Mouse (Mus musculus): ENCODE results near the gene Trim63. TPM values are rescaled to one million over a fixed set of nuclear protein-coding genes. Genes with fewer than 3 reads are reported as not detected.

Trim63 gene
- polyA plus RNA-seq, 1 experiment from 2014 or later = 0.33 TPM

GRCm38 (mm10) chr4:134286226-134287167, 28.4 kb upstream of the Trim63 start:
- DNase-seq (ENCODE audit: low spot score) = no peak

DNA sequence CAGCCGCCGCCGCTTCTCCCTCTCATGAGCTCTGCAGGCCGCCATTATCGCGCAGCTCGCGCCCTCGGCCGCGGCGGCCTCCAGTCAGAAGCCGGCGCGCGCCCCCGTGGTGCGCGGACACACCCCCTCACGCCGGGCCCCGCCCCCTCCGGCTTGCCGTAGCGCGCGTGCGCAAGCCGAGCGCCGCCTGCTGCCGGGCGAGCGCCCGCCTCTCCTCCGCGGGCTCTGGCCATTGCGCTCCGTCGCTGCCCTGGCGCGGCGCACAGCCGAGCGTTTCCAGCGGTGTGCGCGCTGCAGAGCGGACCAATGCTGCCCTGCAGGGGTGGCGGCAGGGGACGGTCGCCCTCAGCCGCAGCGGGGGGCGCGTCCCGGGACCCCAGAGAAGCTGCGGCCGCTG, 27.8 kb upstream of the Trim63 start:
- H3K36me3 ChIP-seq (ENCODE audit: control insufficient read depth, insufficient read depth, low read length) = peaks cover 6% of the 10 kb centered on the region; the same call in 1 of the 2 replicates
- peak overlapping the region; percentile 99 for H3K9ac ChIP-seq (ENCODE audit: low read depth, low read length)
- H3K4me2 ChIP-seq = peak overlapping the region; percentile 93
- H3K4me1 ChIP-seq (replicated peaks; ENCODE audit: control insufficient read depth, insufficient read depth, low read length) = peaks cover 32% of the 10 kb centered on the region
- no peaks in the 10 kb centered on the region for H3K27me3 ChIP-seq (replicated peaks; ENCODE audit: control insufficient read depth, insufficient read depth, low read length)
- under 1% methylated on average over 52 of the region's 59 CpGs for WGBS
- no peaks in the 10 kb centered on the region for H3K9me3 ChIP-seq (ENCODE audit: control insufficient read depth, low read length)
- peak overlapping the region; percentile 100 for H3K27ac ChIP-seq (ENCODE audit: low read depth, low read length)
- peak overlapping the region; percentile 98 for H3K4me3 ChIP-seq (ENCODE audit: low read depth, low read length)
- ATAC-seq (replicated peaks; ENCODE audit: low FRiP score) (peak; percentile 88), DNase-seq (ENCODE audit: low spot score) (peak; percentile 99)

More at GRCm38 (mm10) chr4:134286226-134287167, 28.4 kb upstream of the Trim63 start:
- H3K9ac ChIP-seq (ENCODE audit: low read depth, low read length) = peak overlapping the region; percentile 99
- H3K27me3 ChIP-seq (replicated peaks; ENCODE audit: control insufficient read depth, insufficient read depth, low read length) = no peaks in the 10 kb centered on the region
- no peaks in the 10 kb centered on the region for H3K9me3 ChIP-seq (ENCODE audit: control insufficient read depth, low read length)
- H3K4me1 ChIP-seq (replicated peaks; ENCODE audit: control insufficient read depth, insufficient read depth, low read length) = peaks cover 32% of the 10 kb centered on the region
- ATAC-seq (replicated peaks; ENCODE audit: low FRiP score) = peak; percentile 13
- 2% methylated on average over 59 of the region's 59 CpGs for WGBS
- H3K36me3 ChIP-seq (ENCODE audit: control insufficient read depth, insufficient read depth, low read length) = peaks cover 12% of the 10 kb centered on the region; the same call in 1 of the 2 replicates
- H3K27ac ChIP-seq (ENCODE audit: low read depth, low read length) = peak overlapping the region; percentile 100
- H3K4me2 ChIP-seq = peak overlapping the region; percentile 92
- peak overlapping the region; percentile 98 for H3K4me3 ChIP-seq (ENCODE audit: low read depth, low read length)

- peak within 1 kb of the TSS; percentile 93 for H3K4me2 ChIP-seq
- peak within 1 kb of the TSS; percentile 100 for H3K27ac ChIP-seq (ENCODE audit: low read depth, low read length)
- DNase-seq (ENCODE audit: low spot score) = peak; percentile 84
- H3K9ac ChIP-seq (ENCODE audit: low read depth, low read length) = peak within 1 kb of the TSS; percentile 99
- H3K36me3 ChIP-seq (ENCODE audit: control insufficient read depth, insufficient read depth, low read length) = peaks cover 5% of the 10 kb centered on the region; the same call in 1 of the 2 replicates
- no peaks in the 10 kb centered on the region for H3K27me3 ChIP-seq (replicated peaks; ENCODE audit: control insufficient read depth, insufficient read depth, low read length)
- no peaks in the 10 kb centered on the region for H3K9me3 ChIP-seq (ENCODE audit: control insufficient read depth, low read length)
- H3K4me3 ChIP-seq (ENCODE audit: low read depth, low read length) = peak within 1 kb of the TSS; percentile 98
- WGBS = under 1% methylated on average over 41 of the region's 43 CpGs
- peak; percentile 77 for ATAC-seq (replicated peaks; ENCODE audit: low FRiP score)
- peaks cover 32% of the 10 kb centered on the region for H3K4me1 ChIP-seq (replicated peaks; ENCODE audit: control insufficient read depth, insufficient read depth, low read length)
These were observed 27.3 kb upstream of the Trim63 start, which contains the start of gene Pdik1l for GRCm38 (mm10) chr4:134287575-134288025. Gene Pdik1l (minus strand): TSS chr4:134287895.

GRCm38 (mm10) chr4:134288397-134289256, 26.3 kb upstream of the Trim63 start:
- 33% methylated on average over 11 of the region's 11 CpGs for WGBS
- ATAC-seq (replicated peaks; ENCODE audit: low FRiP score) = no peak

GRCm38 (mm10) chr4:134292067-134292466, 22.9 kb upstream of the Trim63 start:
- no peak overlapping the region for H3K9ac ChIP-seq (ENCODE audit: low read depth, low read length)
- WGBS = 27% methylated on average over 7 of the region's 7 CpGs
- DNase-seq (ENCODE audit: low spot score) (peak; percentile 83), ATAC-seq (replicated peaks; ENCODE audit: low FRiP score) (no peak)
- H3K36me3 ChIP-seq (ENCODE audit: control insufficient read depth, insufficient read depth, low read length) = no peaks in the 10 kb centered on the region
- H3K4me3 ChIP-seq (ENCODE audit: low read depth, low read length) = no peak overlapping the region
- H3K4me1 ChIP-seq (replicated peaks; ENCODE audit: control insufficient read depth, insufficient read depth, low read length) = peaks cover 14% of the 10 kb centered on the region
- H3K9me3 ChIP-seq (ENCODE audit: control insufficient read depth, low read length) = no peaks in the 10 kb centered on the region
- no peak overlapping the region for H3K4me2 ChIP-seq
- H3K27ac ChIP-seq (ENCODE audit: low read depth, low read length) = no peak overlapping the region
- H3K27me3 ChIP-seq (replicated peaks; ENCODE audit: control insufficient read depth, insufficient read depth, low read length) = 0 out of 2 replicates have a peak, but pooled peaks cover 5% of the 10 kb centered on the region

More at GRCm38 (mm10) chr4:134288397-134289256, 26.3 kb upstream of the Trim63 start:
- H3K36me3 ChIP-seq (ENCODE audit: control insufficient read depth, insufficient read depth, low read length) = no peaks in the 10 kb centered on the region; the same call in 1 of the 2 replicates
- H3K27ac ChIP-seq (ENCODE audit: low read depth, low read length) = peak overlapping the region; percentile 100
- H3K9ac ChIP-seq (ENCODE audit: low read depth, low read length) = peak overlapping the region; percentile 99
- H3K9me3 ChIP-seq (ENCODE audit: control insufficient read depth, low read length) = no peaks in the 10 kb centered on the region
- H3K4me2 ChIP-seq = peak overlapping the region; percentile 93
- H3K4me3 ChIP-seq (ENCODE audit: low read depth, low read length) = peak overlapping the region; percentile 98
- H3K27me3 ChIP-seq (replicated peaks; ENCODE audit: control insufficient read depth, insufficient read depth, low read length) = 0 out of 2 replicates have a peak, but pooled peaks cover 2% of the 10 kb centered on the region
- H3K4me1 ChIP-seq (replicated peaks; ENCODE audit: control insufficient read depth, insufficient read depth, low read length) = peaks cover 32% of the 10 kb centered on the region
- DNase-seq (ENCODE audit: low spot score) = no peak

DNA sequence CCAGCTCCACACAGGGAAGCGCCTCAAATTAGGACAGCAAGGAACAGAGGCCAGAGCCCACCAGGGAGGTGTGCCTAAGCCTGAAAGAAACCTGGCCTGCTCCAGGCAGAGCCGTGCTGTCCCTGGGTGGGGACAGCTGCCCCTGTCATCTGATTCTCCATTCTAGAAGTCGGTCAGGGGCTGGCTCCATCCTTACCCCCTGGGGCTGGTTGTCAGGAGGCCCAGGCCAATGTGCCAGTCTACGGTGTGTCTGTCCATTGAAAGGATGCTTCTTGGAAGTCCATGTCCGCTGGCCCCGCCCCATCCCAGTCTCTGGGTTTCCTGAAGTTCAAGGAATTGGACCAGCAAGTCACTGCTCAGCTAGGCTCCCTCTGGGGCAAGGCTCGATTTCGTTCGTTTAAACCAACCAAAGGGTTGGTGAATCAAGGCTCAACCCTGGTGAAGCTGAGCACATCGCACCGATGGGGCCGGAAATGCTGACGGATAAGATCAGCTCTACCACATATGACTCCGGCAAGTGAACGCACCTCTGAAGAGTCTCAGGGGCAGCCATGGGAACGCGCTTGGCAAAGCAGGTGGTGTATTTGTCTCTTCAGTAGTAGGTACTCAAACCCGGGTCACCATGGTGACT, 21.7 kb upstream of the Trim63 start:
- ATAC-seq (replicated peaks; ENCODE audit: low FRiP score) (no peak), DNase-seq (ENCODE audit: low spot score) (no peak)
- no peak overlapping the region for H3K4me2 ChIP-seq
- no peak overlapping the region for H3K9ac ChIP-seq (ENCODE audit: low read depth, low read length)
- H3K36me3 ChIP-seq (ENCODE audit: control insufficient read depth, insufficient read depth, low read length) = no peaks in the 10 kb centered on the region
- no peak overlapping the region for H3K4me3 ChIP-seq (ENCODE audit: low read depth, low read length)
- WGBS = 64% methylated on average over 18 of the region's 18 CpGs
- H3K27me3 ChIP-seq (replicated peaks; ENCODE audit: control insufficient read depth, insufficient read depth, low read length) = 0 out of 2 replicates have a peak, but pooled peaks cover 5% of the 10 kb centered on the region
- peaks cover 12% of the 10 kb centered on the region for H3K4me1 ChIP-seq (replicated peaks; ENCODE audit: control insufficient read depth, insufficient read depth, low read length)
- H3K9me3 ChIP-seq (ENCODE audit: control insufficient read depth, low read length) = no peaks in the 10 kb centered on the region
- H3K27ac ChIP-seq (ENCODE audit: low read depth, low read length) = no peak overlapping the region

- DNase-seq (ENCODE audit: low spot score) (no peak), ATAC-seq (replicated peaks; ENCODE audit: low FRiP score) (no peak)
- 39% methylated on average over 9 of the region's 9 CpGs for WGBS
- H3K9ac ChIP-seq (ENCODE audit: low read depth, low read length) = no peak overlapping the region
- H3K27ac ChIP-seq (ENCODE audit: low read depth, low read length) = no peak overlapping the region
- H3K9me3 ChIP-seq (ENCODE audit: control insufficient read depth, low read length) = no peaks in the 10 kb centered on the region
- peaks cover 7% of the 10 kb centered on the region for H3K4me1 ChIP-seq (replicated peaks; ENCODE audit: control insufficient read depth, insufficient read depth, low read length)
- no peaks in the 10 kb centered on the region for H3K36me3 ChIP-seq (ENCODE audit: control insufficient read depth, insufficient read depth, low read length)
- H3K27me3 ChIP-seq (replicated peaks; ENCODE audit: control insufficient read depth, insufficient read depth, low read length) = 0 out of 2 replicates have a peak, but pooled peaks cover 5% of the 10 kb centered on the region
- no peak overlapping the region for H3K4me2 ChIP-seq
- H3K4me3 ChIP-seq (ENCODE audit: low read depth, low read length) = no peak overlapping the region
These were observed 21.2 kb upstream of the Trim63 start for GRCm38 (mm10) chr4:134293692-134294163.

All from liver, embryonic 11.5 days (tissue).